Mouse (Mus musculus) fat pad, adult 2 months (tissue): ENCODE data around the gene Mcm5.

Source experiments
- DNase-seq: peaks from one replicate; pipeline ENCODE4 v3.0.0-alpha.2; 2011; ENCODE audit warnings: low read depth, low spot score; ENCODE audit errors: extremely low read depth

Gene Mcm5

GRCm38 (mm10) chr8:75157471-75158230 lies 48.3 kb downstream of the Mcm5 start:
- no peak for DNase-seq

GRCm38 (mm10) chr8:75169363-75169762 lies 60.0 kb downstream of the Mcm5 start:
- DNase-seq: no peak

GRCm38 (mm10) chr8:75172009-75172685 lies 62.8 kb downstream of the Mcm5 start:
- DNase-seq: no peak
